Mouse (Mus musculus) neural tube, embryonic 14.5 days (tissue): Measurements from ENCODE around the gene Mpg. TPM values are rescaled to one million over a fixed set of nuclear protein-coding genes. Genes with fewer than 3 reads are reported as not detected.
A peak's percentile ranks its signal among the peaks of the same experiment; 100 is the strongest.

Experiments
- ATAC-seq: fragments of 200-750 bp; cut with Nextera tagmentation; 2 replicates; pipeline ENCODE4 v1.8.0; 2017; ENCODE audit warnings: low read depth, mild to moderate bottlenecking, moderate TSS enrichment, moderate library complexity
- H3K27ac ChIP-seq: fragments of 300-500 bp; sonication (generic); 2 replicates; pipeline ENCODE4 v1.5.1; 2014; ENCODE audit warnings: low read depth, mild to moderate bottlenecking, control low read depth, low read length, moderate library complexity, mixed read lengths
- H3K27me3 ChIP-seq: fragments of 300-500 bp; sonication (generic); 2 replicates; pipeline ENCODE4 v1.6.1; 2014; ENCODE audit warnings: low read length; ENCODE audit not compliant: control insufficient read depth, insufficient read depth
- H3K36me3 ChIP-seq: fragments of 300-500 bp; sonication (generic); 2 replicates; pipeline ENCODE4 v1.6.1; 2014; ENCODE audit warnings: low read length, mixed read lengths; ENCODE audit not compliant: control insufficient read depth, insufficient read depth
- H3K4me1 ChIP-seq: fragments of 300-500 bp; sonication (generic); 2 replicates; pipeline ENCODE4 v1.6.1; 2014; ENCODE audit warnings: low read length; ENCODE audit not compliant: control insufficient read depth, insufficient read depth
- H3K4me2 ChIP-seq: fragments of 300-500 bp; sonication (generic); 2 replicates; pipeline ENCODE4 v1.6.1; 2014; ENCODE audit warnings: mild to moderate bottlenecking, low read depth, low read length, control low read depth
- H3K4me3 ChIP-seq: fragments of 300-500 bp; sonication (generic); 2 replicates; pipeline ENCODE4 v1.5.1; 2014; ENCODE audit warnings: low read depth, low read length, control low read depth, mixed read lengths
- H3K9ac ChIP-seq: fragments of 300-500 bp; sonication (generic); replicated peaks from 2 replicates; pipeline ENCODE4 v1.6.1; 2014; ENCODE audit warnings: low read depth, mild to moderate bottlenecking, control low read depth, low read length, mixed read lengths
- H3K9me3 ChIP-seq: fragments of 300-500 bp; sonication (generic); 2 replicates; pipeline ENCODE4 v1.6.1; 2016; ENCODE audit warnings: low read length; ENCODE audit not compliant: control insufficient read depth
- WGBS: fragments of 180-500 bp; shearing (Covaris S2); extraction: QIAGEN DNeasy Blood & Tissue Kit; methylation state at CpG from one replicate; pipeline ENCODE4 v1.1.7; 2014; 5-methylcytosine and 5-hydroxymethylcytosine counted together
- polyA plus RNA-seq: library from polyadenylated mRNA; unstranded; fragments of >200 nt; fragmentation: Nextera tagmentation; extraction: Ambion mirVana; gene quantifications from 2 replicates; pipeline ENCODE4 v1.2.1, GENCODE M21; 2014

Mpg gene
- polyA plus RNA-seq, 1 experiment from 2014 or later = 43.0 TPM

DNA sequence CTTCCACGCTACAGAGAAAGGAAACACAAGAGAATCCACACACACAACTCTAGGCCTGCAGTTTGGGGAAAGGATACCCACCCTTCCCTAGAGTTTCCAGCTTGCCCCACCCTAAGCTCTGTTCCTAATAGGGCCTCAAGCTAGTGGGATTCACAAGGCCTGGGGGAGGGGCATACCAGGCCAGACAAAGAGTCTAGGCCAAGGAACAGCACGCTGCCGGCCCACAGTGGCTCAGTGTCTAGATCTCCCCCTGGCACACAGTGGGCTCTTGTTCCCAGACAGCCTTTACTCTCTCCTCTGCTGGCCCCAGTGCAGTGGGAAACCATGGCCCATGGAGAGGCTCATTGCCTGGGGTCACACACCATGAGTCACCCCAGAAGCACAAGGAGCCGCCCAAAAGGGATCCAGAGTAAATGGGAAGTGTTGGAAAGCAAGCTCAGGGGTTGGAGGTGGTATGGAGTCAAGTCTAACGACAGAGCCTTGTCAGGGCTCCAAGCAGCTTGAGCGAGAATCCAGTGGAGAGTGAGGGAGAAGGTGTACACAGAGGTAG lies 7.7 kb upstream of the Mpg start:
- H3K9ac ChIP-seq = no peak overlapping the region
- WGBS = 49% methylated on average over 6 of the region's 6 CpGs
- H3K9me3 ChIP-seq = no peaks in the 10 kb centered on the region
- H3K36me3 ChIP-seq = no peaks in the 10 kb centered on the region
- H3K27ac ChIP-seq = no peak overlapping the region
- H3K27me3 ChIP-seq = peaks cover 13% of the 10 kb centered on the region
- H3K4me3 ChIP-seq = no peak overlapping the region
- peaks cover 7% of the 10 kb centered on the region; the same call in 1 of the 2 replicates for H3K4me1 ChIP-seq
- no peak for ATAC-seq
- H3K4me2 ChIP-seq = no peak overlapping the region

DNA sequence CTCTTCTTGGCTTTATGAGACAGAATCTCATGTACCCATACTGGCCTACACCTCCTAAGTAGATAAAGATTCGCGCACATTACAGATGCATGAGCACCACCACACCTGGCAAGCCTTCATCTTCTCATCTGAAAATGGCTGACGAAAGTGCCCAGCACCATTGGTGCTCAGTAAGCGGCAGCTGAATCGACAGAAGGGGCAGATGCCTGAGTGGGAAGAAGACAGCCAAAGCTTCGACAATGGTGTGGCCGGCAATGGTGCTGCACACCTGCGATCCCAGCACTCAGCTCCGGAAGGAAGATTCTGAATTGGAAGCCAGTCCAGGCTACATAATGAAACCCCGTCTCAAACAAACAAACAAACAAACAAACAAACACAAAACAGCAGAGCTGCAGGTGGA lies 7.0 kb upstream of the Mpg start:
- WGBS = 89% methylated on average over 10 of the region's 10 CpGs
- H3K27ac ChIP-seq = no peak overlapping the region
- no peak overlapping the region for H3K4me3 ChIP-seq
- no peak overlapping the region for H3K9ac ChIP-seq
- H3K4me1 ChIP-seq = peaks cover 7% of the 10 kb centered on the region; the same call in 1 of the 2 replicates
- no peaks in the 10 kb centered on the region for H3K36me3 ChIP-seq
- no peak overlapping the region; the same call in 1 of the 2 replicates for H3K4me2 ChIP-seq
- peaks cover 13% of the 10 kb centered on the region for H3K27me3 ChIP-seq
- no peak for ATAC-seq
- H3K9me3 ChIP-seq = no peaks in the 10 kb centered on the region

DNA sequence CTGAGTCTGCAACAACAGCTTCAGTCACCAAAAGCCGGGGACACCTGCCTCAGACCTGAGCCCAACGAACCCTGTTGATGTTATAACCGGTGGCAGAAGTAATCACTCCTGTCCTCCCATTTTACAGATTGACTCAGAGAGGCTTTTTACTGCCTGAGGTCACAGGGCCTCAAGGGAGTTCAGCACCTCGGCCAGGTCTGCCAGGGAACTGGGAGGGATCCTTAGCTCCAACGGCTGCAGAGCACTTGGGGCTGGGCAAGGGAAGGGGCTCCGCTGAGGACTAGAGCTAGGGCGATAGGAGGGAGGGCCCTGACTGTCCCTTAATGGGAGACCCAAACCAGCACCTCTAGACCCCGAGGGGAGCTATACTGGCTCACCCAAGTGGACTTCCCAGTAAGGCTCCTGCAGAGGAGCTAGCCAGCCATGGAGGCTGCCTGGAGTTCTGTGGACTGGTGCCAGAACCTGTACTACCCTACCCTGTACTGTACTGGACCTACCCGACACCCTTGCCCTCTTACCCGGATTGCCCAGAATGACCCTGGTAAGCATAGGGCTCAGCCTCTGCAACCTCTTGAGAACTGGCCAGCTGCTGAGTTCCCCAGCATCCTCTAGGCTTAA lies 5.6 kb upstream of the Mpg start:
- Histone ChIP-seq H3K4me3 (peak overlapping the region; percentile 61), H3K4me2 (peak overlapping the region; percentile 99), H3K27me3 (peaks cover 13% of the 10 kb centered on the region), H3K27ac (no peak overlapping the region), H3K36me3 (no peaks in the 10 kb centered on the region), H3K4me1 (peaks cover 7% of the 10 kb centered on the region; the same call in 1 of the 2 replicates), H3K9me3 (no peaks in the 10 kb centered on the region), H3K9ac (peak overlapping the region; percentile 78; the same call in 1 of the 2 replicates)
- ATAC-seq = peak; percentile 21; the same call in 1 of the 2 replicates
- 35% methylated on average over 10 of the region's 10 CpGs for WGBS

- 2% methylated on average over 46 of the region's 46 CpGs for WGBS
- peak overlapping the region; percentile 70 for H3K27ac ChIP-seq
- peaks cover 13% of the 10 kb centered on the region for H3K27me3 ChIP-seq
- peak overlapping the region; percentile 99 for H3K4me2 ChIP-seq
- ATAC-seq = peak; percentile 7; the same call in 1 of the 2 replicates
- H3K4me3 ChIP-seq = peak overlapping the region; percentile 61
- H3K4me1 ChIP-seq = peaks cover 7% of the 10 kb centered on the region; the same call in 1 of the 2 replicates
- peak overlapping the region; percentile 78 for H3K9ac ChIP-seq
- H3K9me3 ChIP-seq = no peaks in the 10 kb centered on the region
- no peaks in the 10 kb centered on the region for H3K36me3 ChIP-seq
Observed at GRCm38 (mm10) chr11:32221225-32221950, 4.9 kb upstream of the Mpg start.

DNA sequence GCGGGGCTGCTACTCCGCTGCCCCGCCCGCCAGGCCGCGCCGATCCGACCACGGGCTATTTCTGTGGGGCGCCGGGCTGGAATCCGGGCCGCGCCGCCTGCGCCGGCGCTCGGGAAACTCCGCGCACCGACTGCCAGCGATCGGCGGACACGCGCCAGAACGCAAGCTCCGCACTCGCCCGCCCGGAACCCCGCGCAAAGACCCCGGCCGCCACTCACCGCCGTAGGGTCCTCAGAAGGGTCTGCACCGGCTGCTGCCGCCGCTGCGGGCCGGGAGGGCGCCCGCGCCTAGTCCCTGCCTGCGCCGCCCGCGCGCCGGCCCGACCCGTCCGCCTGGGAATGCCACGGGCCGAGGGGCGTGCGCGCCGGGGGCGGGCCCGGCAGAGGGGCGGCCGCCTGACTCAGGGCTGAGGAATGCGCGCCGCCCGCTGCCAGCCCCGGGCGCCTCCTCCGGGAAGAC lies 4.3 kb upstream of the Mpg start, which contains the start of gene Rhbdf1:
TSS of gene Rhbdf1 (minus strand) at position 350 of the 459 bp plus-strand sequence.
- Histone ChIP-seq H3K27me3 (peaks cover 13% of the 10 kb centered on the region), H3K9me3 (no peaks in the 10 kb centered on the region), H3K4me3 (peak within 1 kb of the TSS; percentile 61), H3K27ac (peak within 1 kb of the TSS; percentile 70), H3K9ac (peak within 1 kb of the TSS; percentile 78), H3K4me2 (peak within 1 kb of the TSS; percentile 99), H3K36me3 (no peaks in the 10 kb centered on the region), H3K4me1 (peaks cover 12% of the 10 kb centered on the region)
- peak; percentile 30 for ATAC-seq
- under 1% methylated on average over 68 of the region's 72 CpGs for WGBS

- Histone ChIP-seq H3K9ac (peak overlapping the region; percentile 78; the same call in 1 of the 2 replicates), H3K27me3 (peaks cover 13% of the 10 kb centered on the region), H3K36me3 (no peaks in the 10 kb centered on the region), H3K4me2 (peak overlapping the region; percentile 99), H3K4me1 (peaks cover 18% of the 10 kb centered on the region), H3K27ac (0 out of 2 replicates have a peak overlapping the region, but pooled peaks have one; percentile 3), H3K9me3 (no peaks in the 10 kb centered on the region), H3K4me3 (peak overlapping the region; percentile 61)
- ATAC-seq = no peak
- 8% methylated on average over 21 of the region's 21 CpGs for WGBS
Observed at GRCm38 (mm10) chr11:32222570-32223194, 3.6 kb upstream of the Mpg start.

- Histone ChIP-seq H3K9ac (no peak overlapping the region), H3K27ac (no peak overlapping the region), H3K4me3 (no peak overlapping the region), H3K4me1 (peaks cover 18% of the 10 kb centered on the region), H3K9me3 (no peaks in the 10 kb centered on the region), H3K4me2 (no peak overlapping the region), H3K27me3 (peaks cover 13% of the 10 kb centered on the region), H3K36me3 (no peaks in the 10 kb centered on the region)
- 69% methylated on average over 4 of the region's 4 CpGs for WGBS
- ATAC-seq = no peak
Observed at GRCm38 (mm10) chr11:32223297-32223967, 2.9 kb upstream of the Mpg start.

DNA sequence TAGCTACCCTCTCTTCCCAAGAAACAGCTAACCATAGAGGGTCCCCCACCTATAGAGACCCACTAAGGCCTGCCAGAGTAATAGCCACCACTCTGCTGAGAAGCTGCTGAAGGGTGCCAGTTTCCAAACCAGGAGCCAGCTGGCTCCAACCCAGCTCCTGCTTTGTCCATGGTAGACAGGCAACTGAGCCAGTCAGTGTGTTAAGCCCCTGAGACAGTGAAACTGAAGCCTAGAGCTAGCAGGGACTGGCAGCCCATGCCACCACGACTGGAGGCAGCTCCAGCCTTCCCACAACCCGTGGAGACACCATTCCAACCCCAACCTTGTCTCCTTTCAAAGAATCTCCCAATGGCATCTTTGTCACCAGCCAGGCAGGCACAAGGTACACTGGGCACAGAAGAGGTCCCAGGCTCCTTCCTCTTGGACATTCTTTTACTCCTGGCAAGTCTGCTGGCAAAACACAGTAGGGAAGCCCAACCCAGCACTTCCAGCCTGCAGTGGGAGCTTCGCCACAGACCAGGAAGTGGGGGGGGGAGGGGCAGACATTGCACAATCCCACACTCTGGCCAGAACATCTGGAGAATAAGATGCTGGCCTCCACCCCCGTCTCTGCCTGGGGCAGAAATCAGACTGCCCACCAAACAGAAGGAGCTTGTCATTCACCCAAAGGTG lies 1.7 kb upstream of the Mpg start:
- Histone ChIP-seq H3K4me1 (peaks cover 18% of the 10 kb centered on the region), H3K9ac (no peak overlapping the region), H3K9me3 (no peaks in the 10 kb centered on the region), H3K4me3 (no peak overlapping the region), H3K27ac (peak overlapping the region; percentile 70), H3K36me3 (no peaks in the 10 kb centered on the region), H3K27me3 (peaks cover 13% of the 10 kb centered on the region), H3K4me2 (no peak overlapping the region)
- 27% methylated on average over 4 of the region's 4 CpGs for WGBS
- no peak for ATAC-seq
